Mouse (Mus musculus) large intestine, adult 2 months (tissue): Measurements from ENCODE around the gene Rpl26. TPM values are rescaled to one million over a fixed set of nuclear protein-coding genes. Genes with fewer than 3 reads are reported as not detected.

Experiments used
- DNase-seq: peaks from one replicate; pipeline ENCODE4 v3.0.0-alpha.2; 2012; ENCODE audit warnings: low read depth, low spot score
- WGBS: fragments of 180-500 bp; shearing (Covaris S2); methylation state at CpG from one replicate; pipeline ENCODE4 v1.1.7; 2018; 5-methylcytosine and 5-hydroxymethylcytosine counted together
- polyA plus RNA-seq: library from polyadenylated mRNA; depleted of rRNA; stranded (reverse); fragments of >200 nt; gene quantifications from 2 replicates; pipeline ENCODE4 v1.2.3, GENCODE M21; 2012; rRNA removed

Rpl26 gene
- polyA plus RNA-seq, 1 experiment, result 1,727 TPM

DNA sequence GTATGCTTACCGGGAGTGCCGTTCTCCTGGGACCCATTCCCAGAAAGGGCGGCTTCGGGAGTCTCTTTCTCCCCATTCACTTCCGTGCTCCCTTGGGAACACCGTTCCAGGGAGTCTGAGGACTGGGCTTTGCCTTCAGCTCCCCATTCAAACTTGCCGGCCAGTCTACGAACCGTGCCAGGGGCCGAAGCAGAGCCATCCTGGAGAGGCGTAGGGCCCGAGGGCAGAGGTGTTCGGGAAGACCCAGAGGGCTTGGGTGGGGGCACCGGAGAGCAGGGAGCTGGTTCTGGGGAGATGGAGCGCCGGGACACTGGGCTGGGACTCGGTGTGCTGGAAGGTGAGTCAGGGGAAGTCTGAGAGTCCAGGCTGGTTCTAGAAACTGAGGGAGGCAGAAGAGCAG is 53.0 kb downstream of the Rpl26 start:
- WGBS, result 2% methylated on average over 17 of the region's 17 CpGs

DNA sequence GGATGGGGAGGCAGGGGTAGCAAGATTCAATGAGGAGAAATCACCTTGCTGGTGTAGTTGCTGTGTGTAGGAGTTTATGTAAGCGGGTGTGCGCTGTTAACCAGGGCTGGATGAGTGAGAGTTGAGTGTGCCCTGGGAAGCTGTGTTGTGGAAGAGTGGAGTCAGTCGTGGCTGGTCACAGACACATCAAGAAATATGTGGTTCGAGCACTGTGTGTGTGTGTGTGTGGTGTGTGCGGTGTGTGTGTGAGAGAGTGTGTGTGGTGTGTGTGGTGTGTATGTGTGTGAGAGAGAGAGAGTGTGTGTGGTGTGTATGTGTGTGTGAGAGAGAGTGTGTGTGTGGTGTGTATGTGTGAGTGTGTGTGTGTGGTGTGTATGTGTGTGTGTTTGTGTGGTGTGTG is 54.1 kb downstream of the Rpl26 start:
- WGBS, result 72% methylated on average over 5 of the region's 5 CpGs

More for the DNA sequence above, 53.0 kb downstream of the Rpl26 start:
- no peak for DNase-seq

DNA sequence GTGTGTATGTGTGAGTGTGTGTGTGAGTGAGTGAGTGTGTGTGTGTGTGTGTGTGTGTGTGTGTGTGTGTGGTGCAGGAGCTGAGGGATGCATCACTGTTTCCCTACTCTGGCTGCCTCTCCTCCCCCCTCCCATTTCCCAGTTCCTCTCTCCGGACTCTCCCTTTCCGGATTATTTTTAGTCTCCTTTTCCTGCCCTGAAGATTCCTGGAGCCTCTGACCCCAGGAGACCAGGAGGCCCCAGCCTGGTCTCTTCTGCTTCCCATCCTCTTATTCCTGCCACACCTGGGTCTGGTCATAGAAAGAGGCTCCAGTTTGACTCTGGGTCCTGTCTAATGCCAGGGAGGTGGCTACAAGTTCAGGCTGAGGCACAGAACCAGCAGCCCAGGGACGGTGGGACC is 54.7 kb downstream of the Rpl26 start:
- 56% methylated on average over 3 of the region's 3 CpGs for WGBS
- DNase-seq, result no peak

More for the DNA sequence above, 54.1 kb downstream of the Rpl26 start:
- no peak for DNase-seq

Other genes starting within 250 kb of the Rpl26 start
- 4.8 and 5.5 TPM in 2 replicates for gene Myh10, start 210.0 kb upstream of the Rpl26 start, polyA plus RNA-seq
- gene Ndel1, start 29.7 kb upstream of the Rpl26 start, polyA plus RNA-seq, result 31.3 and 33.9 TPM in 2 replicates
- not detected in 2 replicates for gene Rnf222, start 13.0 kb upstream of the Rpl26 start, polyA plus RNA-seq
- gene Odf4, start 25.5 kb downstream of the Rpl26 start, polyA plus RNA-seq, result not detected in 2 replicates
- 6.0 and 8.9 TPM in 2 replicates for gene Arhgef15, start 55.9 kb downstream of the Rpl26 start, polyA plus RNA-seq
- gene Slc25a35, start 66.5 kb downstream of the Rpl26 start, polyA plus RNA-seq, result 26.2 and 29.9 TPM in 2 replicates
- gene Rangrf, start 73.6 kb downstream of the Rpl26 start, polyA plus RNA-seq, result 73.5 and 88.5 TPM in 2 replicates
- gene Pfas, start 106.9 kb downstream of the Rpl26 start, polyA plus RNA-seq, result 10.1 and 16.2 TPM in 2 replicates
- gene Ctc1, start 114.3 kb downstream of the Rpl26 start, polyA plus RNA-seq, result 27.5 and 32.0 TPM in 2 replicates
- 47.0 and 50.8 TPM in 2 replicates for gene Aurkb, start 144.1 kb downstream of the Rpl26 start, polyA plus RNA-seq
- gene Borcs6, start 158.1 kb downstream of the Rpl26 start, polyA plus RNA-seq, result 15.1 and 16.0 TPM in 2 replicates
- 25.6 and 33.7 TPM in 2 replicates for gene Tmem107, start 169.2 kb downstream of the Rpl26 start, polyA plus RNA-seq
- gene Vamp2, start 186.9 kb downstream of the Rpl26 start, polyA plus RNA-seq, result 44.0 and 67.8 TPM in 2 replicates
- gene Per1, start 193.6 kb downstream of the Rpl26 start, polyA plus RNA-seq, result 6.1 and 13.9 TPM in 2 replicates
- 0.07 and 0.15 TPM in 2 replicates for gene Hes7, start 218.8 kb downstream of the Rpl26 start, polyA plus RNA-seq
- gene 9130213A22Rik, start 221.0 kb downstream of the Rpl26 start, polyA plus RNA-seq, result 0.14 and 0.25 TPM in 2 replicates
- gene Aloxe3, start 224.3 kb downstream of the Rpl26 start, polyA plus RNA-seq, result 0.36 and 0.62 TPM in 2 replicates